Mouse (Mus musculus) NIH3T3 (cell line): ENCODE results near the gene Zfp740.
"Not testable (repeated sequence)": the region's sequence is repeated elsewhere in the genome, so short reads cannot be mapped to it uniquely, and the experiment has no call there.

Experiments used
- DNase-seq: peaks from one replicate; pipeline ENCODE4 v3.0.0-alpha.2; 2012; ENCODE audit warnings: low read depth

Gene Zfp740

GRCm38 (mm10) chr15:102192820-102193386, 10.1 kb upstream of the Zfp740 start:
- peak; percentile 43 for DNase-seq

GRCm38 (mm10) chr15:102193652-102194051, 9.4 kb upstream of the Zfp740 start:
- DNase-seq: no peak

DNA sequence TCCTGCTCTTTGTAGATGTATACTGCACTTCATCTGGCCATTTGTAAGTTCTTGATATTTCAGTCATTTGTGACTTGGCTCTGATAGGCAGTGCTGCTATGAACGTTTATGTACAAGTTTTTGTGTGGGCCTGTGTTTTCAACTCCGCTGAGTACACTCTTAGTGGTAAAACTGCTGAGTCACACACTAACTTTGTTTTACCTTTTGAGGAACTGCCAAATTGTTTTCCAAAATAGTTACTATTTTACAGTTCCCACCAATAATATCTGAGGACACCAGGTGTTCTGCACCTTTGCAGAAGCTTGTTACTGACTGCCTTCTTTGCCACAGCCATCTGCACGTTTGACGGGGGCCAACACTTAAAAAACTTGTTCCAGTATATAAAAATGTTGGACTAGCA, 8.6 kb upstream of the Zfp740 start:
- DNase-seq: no peak

GRCm38 (mm10) chr15:102195373-102195772, 7.7 kb upstream of the Zfp740 start:
- DNase-seq: no peak

GRCm38 (mm10) chr15:102198841-102199240, 4.2 kb upstream of the Zfp740 start:
- DNase-seq: no peak

DNA sequence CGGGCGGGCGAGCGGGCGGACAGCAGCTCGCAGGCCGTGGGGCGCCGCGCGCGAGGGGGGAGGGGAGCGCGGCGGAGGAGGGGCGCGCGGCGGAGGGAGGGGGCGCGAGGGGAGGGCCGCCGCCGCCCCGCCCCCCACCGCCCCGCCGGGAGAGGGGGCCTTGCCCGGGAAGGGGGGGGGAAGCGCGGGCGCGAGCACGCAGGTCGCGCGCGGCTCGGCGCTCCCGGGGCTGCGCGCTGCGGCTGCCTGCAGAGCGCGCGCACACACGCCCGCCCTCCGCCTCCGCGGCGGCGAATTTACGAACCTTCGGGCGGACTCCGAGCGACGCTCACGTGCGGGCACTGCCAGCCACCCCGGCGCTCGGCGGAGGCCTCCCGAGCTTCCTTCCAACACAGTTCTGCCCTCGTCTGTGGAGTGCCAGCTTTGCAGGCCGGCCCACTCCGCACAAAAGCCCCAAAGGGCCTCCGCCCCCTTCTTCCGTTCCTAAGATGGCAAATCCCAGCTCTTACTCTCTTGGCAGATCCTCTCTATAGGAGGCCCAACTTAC, 859 bp downstream of the Zfp740 start:
- DNase-seq: peak; percentile 84

GRCm38 (mm10) chr15:102204674-102205505, 1.8 kb downstream of the Zfp740 start, which contains the start of gene Csad:
Gene Csad (minus strand): TSS chr15:102204724.
- no peak for DNase-seq

- DNase-seq: no peak
These were observed 2.7 kb downstream of the Zfp740 start for GRCm38 (mm10) chr15:102205779-102206178.

GRCm38 (mm10) chr15:102207351-102207750, 4.3 kb downstream of the Zfp740 start:
- no peak for DNase-seq

GRCm38 (mm10) chr15:102208092-102208561, 5.1 kb downstream of the Zfp740 start:
- no peak for DNase-seq

DNA sequence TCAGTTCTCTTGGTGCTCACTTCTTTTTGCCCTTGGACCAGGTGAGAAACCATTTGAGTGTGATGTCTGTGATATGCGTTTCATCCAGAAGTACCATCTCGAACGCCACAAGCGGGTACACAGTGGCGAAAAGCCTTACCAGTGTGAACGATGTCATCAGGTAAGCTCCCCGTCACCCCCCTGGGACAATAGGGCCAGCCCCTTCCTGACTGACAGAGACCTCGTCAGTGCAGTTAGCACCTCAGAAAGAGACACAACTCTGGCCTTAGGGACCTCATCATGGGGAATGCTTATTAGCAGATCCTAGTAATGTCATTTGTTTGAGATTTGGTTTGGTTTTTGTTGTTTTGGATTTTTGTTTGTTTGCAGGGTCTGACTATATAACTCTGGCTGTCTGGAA, 6.1 kb downstream of the Zfp740 start:
- DNase-seq: no peak

DNA sequence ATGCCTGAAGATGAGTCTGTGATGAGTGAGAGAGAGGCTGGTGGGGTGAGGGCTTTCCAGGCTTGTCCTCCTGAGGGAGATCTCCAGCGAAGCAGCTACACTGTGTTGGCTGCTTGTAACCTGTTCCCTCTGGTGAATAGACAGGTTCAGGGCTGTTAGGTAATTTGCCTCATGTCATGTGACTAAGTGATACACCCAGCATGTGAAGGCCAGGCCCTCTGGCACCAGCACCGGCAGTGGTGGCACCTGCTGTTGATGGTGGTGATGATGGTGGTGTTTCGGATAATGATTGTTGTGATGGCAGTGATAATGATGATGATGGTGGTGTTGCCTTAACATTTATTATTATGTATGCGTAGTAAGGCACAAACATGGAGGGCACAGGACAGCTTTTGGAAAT, 7.8 kb downstream of the Zfp740 start:
- DNase-seq: no peak

DNA sequence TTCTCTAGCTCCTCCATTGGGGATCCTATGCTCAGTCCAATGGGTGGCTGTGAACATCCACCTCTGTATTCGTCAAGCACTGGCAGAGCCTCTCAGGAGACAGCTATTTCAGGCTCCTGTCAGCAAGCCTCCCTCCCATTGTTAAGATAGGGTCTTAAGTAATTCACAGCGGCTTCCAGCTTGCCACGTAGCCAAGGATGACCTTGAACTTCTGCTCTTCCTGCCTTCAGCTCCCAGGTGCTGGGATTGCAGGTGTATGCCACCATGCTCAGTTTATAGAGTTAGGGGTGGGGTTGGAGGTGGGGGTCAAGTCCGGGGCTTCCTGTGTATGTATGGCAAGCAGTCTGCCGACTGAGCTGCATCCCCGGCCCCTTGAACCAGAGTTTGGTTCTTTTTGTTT, 8.8 kb downstream of the Zfp740 start:
- no peak for DNase-seq

DNA sequence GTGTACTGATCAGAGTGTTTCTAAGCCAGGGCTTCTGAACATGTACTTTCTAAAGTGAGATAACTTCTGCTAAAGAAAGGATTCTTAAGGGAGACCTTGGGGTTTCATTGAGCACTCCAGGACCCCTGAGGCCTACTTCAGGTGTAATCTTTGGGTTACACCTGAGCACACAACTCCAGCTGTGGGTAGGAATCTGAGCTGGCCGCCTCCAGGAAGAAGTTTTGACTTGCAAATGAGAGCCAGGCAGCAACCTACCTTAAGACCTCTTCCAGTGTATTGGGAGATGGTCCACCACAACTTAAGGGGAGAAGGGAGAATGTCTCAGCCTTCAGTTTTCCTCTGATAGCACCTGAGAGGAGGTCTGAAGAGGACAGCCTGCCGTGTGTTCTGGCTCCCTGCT, 11.1 kb downstream of the Zfp740 start:
- DNase-seq: no peak

DNA sequence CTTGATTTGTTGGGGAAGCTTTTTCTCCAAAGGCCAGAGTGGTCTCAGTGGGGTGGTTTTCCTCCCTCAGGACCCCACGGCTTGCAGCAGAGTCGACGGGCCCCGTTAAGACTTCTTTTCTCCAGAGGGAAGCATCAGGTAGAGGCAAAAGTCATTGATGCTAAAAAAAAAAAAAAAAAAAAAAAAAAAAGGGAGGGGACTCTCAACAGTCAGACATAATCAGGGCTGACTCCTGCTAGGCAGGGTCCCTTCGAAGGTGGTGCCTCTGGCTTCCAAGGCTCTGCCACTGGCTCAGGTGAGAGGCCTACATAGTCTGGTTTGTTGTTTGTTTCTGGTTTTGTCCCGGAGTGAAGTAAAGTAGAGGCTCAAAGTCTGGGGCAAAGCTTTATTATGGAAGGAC, 12.6 kb downstream of the Zfp740 start:
- no peak for DNase-seq

DNA sequence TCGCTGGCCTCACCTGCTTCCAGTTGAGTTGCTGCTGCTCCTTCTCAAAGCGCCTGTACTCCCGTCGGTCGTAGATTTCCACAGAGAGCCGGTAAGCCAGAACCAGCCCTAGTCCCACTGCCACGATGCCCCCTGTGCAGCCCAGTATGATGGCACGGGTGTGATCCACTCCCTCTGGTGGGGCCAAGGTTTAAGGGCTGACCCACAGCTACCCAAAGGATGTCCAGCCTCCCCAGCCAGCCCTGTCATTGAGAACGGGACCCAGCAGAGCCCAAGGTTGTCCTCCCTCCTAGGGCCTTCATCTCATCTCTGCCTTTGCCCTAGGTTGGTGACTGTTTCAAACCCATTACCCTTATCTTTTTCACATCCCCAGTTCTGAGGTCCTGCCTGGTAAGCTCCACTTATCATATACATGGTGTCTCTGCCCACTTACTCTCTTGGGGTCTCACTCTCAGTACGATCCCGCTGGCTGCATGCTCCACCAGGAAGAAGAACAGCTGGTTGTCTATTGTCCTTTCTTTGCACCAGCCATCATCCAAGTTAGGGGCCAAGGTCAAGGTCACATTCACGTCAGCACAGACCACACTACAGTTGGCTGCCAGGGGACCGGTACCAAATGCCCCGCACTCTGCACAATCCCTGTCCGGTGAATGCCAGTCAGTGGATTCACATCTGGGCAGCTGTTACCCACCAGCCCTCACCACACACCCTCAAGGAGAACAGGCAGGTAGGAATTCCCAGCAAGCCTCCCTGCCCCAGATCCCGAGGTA, 13.6 kb downstream of the Zfp740 start:
- no peak for DNase-seq

DNA sequence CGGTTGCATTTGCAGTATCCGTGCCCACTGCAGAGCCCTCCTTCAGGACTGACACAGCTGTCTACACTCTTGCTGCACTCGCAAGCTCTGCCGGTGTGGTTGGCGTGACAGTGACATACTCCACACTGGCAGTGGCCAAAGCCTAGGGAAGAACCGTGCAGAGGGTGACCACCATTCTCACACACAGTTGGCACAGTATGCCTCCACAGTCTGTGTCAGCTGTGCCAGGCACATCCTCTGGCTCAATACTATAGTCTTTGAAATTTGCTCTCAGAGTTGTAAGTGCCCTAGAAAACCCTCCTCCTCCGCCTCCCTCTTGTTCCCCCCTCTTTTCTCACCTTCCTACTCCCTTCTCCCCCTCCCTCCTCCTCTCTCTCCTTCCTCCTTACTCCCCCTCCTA, 14.3 kb downstream of the Zfp740 start:
- no peak for DNase-seq

DNA sequence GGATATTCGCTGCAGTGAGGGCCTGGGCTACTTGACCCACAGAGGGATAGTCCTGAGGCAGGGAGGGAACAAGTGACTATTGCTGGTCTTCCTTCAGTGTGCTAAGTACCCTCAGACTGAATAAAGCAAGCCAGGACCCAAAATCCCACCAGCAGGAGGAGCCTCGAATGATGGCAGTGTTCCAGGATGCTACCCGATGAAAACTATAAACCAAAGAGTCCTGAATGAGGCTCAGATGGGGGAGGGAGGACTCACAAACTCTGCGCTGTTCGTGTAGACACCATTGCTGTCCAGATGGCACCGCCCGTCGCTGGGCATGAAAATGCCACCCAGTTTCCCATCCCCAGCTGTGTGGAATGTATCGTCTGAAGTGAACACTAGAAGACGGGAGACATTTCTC, 19.3 kb downstream of the Zfp740 start:
- DNase-seq: peak; percentile 46

- DNase-seq: peak; percentile 87
These were observed 21.3 kb downstream of the Zfp740 start for GRCm38 (mm10) chr15:102224186-102224991.

DNA sequence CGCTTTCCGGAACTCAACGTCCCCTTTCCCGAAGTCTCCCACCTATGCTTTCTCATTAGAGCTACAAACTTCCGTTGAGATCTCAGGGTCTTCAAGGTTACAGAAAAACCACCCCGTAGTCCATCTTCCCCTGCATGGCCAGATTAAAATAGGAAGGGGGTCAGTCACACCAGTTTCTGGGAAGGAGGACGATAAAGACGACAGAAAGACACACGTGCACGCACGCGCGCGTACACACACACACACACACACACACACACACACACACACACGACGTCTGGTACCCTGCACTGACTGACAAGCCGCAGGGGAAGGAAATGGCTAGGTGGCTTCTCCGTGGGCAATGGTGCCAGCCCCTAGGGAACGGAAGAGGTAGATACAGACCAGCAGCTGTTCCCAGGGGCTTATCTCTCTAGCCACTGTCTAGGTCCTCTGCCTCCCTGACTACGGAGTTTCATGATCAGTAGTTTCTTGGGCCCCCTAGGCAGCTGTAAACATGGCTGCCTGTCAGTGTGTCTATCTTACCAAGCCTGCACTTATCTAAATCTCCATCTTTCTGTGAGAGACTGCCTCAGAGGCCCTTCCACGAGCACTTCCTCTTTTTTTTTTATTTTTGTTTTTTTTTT, 22.1 kb downstream of the Zfp740 start:
- DNase-seq: no peak

GRCm38 (mm10) chr15:102225619-102226018, 22.6 kb downstream of the Zfp740 start:
- DNase-seq: not testable (repeated sequence)
